Mouse (Mus musculus) G1E (cell line): ENCODE data around the gene C130032M10Rik.

Experiments used
- CTCF ChIP-seq: IDR thresholded peaks from 2 replicates; pipeline ENCODE4 v1.5.1; 2012; ENCODE audit warnings: low read depth, low read length, inconsistent platforms, mixed read lengths
- GATA2 ChIP-seq: IDR thresholded peaks from 2 replicates; pipeline ENCODE4 v1.6.1; 2012; ENCODE audit warnings: low read depth, low read length, inconsistent platforms, borderline replicate concordance

DNA sequence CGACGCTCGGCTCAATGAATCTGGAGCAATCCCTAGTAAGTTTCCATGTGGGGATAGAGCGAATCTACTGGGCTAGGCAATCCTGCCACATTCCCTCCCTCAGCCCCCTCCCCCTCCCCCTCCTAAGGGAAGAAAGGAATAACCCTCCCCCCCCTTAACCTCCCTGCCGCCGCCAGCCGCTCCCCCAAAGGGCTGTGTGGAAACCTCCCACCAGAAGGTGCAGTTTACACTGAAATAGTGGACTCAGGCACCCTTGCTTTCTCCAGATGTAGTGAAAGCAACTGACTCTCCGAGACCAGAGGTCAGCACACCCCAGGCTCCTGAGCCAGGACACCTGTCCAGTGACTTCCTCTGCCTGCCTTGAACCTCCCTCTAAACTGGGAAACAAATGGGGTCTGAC, 11.1 kb downstream of the C130032M10Rik start:
- TF ChIP-seq CTCF (no peak), GATA2 (no peak)
